Mouse (Mus musculus) lung, adult 2 months (tissue): ENCODE measurements at regions not wholly inside any gene's neighbourhood (a gene's known extent, or its start where the extent isn't known, plus 50 kb on each side); places are given as distances from the start of the nearest gene placed in this dataset.

Source experiments
- DNase-seq: peaks from one replicate; pipeline ENCODE4 v3.0.0; 2022
- H3K4me1 ChIP-seq: fragments of 200-500 bp; 2 replicates; pipeline ENCODE4 v1.6.1; 2011; ENCODE audit warnings: low read length; ENCODE audit not compliant: control insufficient read depth, insufficient read depth
- H3K4me3 ChIP-seq: fragments of 200-500 bp; replicated peaks from 2 replicates; pipeline ENCODE3; 2011; ENCODE audit warnings: low read depth, mild to moderate bottlenecking, control low read depth, low read length; ENCODE audit errors: extremely low read depth
- CTCF ChIP-seq: fragments of 200-500 bp; IDR thresholded peaks from 2 replicates; pipeline ENCODE4 v1.5.1; 2011; ENCODE audit warnings: mild to moderate bottlenecking, low read length, control low read depth; ENCODE audit not compliant: insufficient read depth
- POLR2A ChIP-seq: fragments of 200-500 bp; IDR thresholded peaks from 2 replicates; pipeline ENCODE4 v1.6.1; 2011; ENCODE audit warnings: low read depth, mild to moderate bottlenecking, control low read depth, low read length, borderline replicate concordance; ENCODE audit errors: extremely low read depth
- WGBS: fragments of 180-500 bp; shearing (Covaris S2); methylation state at CpG from one replicate; pipeline ENCODE4 v1.1.7; 2018; 5-methylcytosine and 5-hydroxymethylcytosine counted together

GRCm38 (mm10) chrX:70820518-70820917, 229.5 kb upstream of the Mamld1 start:
- DNase-seq, result no peak
- no peak for TF ChIP-seq POLR2A
- no peak for TF ChIP-seq CTCF
- H3K4me1 ChIP-seq, result no peaks in the 10 kb centered on the region; the same call in 1 of the 2 replicates
- no peak overlapping the region for H3K4me3 ChIP-seq
- WGBS, result 82% methylated on average over 3 of the region's 3 CpGs

DNA sequence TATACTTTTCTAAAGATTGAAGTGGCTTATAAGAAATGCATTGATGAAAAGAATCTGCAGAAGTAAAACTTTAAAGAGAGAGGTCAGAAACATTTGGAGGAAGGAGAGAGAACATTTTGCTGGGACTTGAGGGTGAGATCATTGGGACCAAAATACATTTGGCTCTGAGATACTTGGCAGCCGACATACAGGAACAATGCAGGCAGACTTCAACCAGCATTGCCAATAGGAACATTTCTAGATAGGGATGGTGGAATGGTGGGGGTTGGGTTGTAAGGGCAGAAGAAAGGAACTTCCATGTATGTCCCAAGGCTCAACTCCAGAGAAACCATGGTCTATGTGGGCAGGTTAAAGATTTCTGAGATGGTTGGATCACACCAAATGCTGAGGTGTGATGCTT, 232.3 kb upstream of the Mamld1 start:
- Histone ChIP-seq H3K4me1 (no peaks in the 10 kb centered on the region; the same call in 1 of the 2 replicates), H3K4me3 (no peak overlapping the region)
- WGBS, result 54% methylated on average over 1 of the region's 1 CpGs
- DNase-seq, result no peak
- TF ChIP-seq CTCF, result no peak
- TF ChIP-seq POLR2A, result no peak

DNA sequence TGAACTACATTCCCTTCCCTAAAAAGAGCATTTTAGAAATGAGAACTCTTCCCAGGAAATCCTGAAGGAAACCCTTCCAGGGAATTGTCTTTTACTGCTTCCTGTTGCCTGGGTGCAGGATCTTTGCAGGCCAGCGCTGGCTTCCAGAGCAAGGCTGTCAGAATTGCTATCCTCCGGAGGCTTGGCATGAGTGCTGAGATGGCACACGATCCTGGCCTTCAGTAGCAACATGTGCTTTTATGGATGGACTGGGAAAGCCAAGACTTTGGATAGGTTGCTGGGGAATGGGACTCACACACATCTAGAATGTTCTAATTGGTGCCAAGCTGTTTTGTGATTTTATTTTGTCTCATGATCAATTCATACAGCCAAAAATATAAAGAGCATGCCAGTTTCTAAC, 233.4 kb upstream of the Mamld1 start:
- Histone ChIP-seq H3K4me1 (no peaks in the 10 kb centered on the region; the same call in 1 of the 2 replicates), H3K4me3 (no peak overlapping the region)
- 52% methylated on average over 3 of the region's 3 CpGs for WGBS
- TF ChIP-seq POLR2A, result no peak
- no peak for TF ChIP-seq CTCF
- DNase-seq, result no peak

- no peak overlapping the region for H3K4me3 ChIP-seq
- DNase-seq, result no peak
- H3K4me1 ChIP-seq, result no peaks in the 10 kb centered on the region
- WGBS, result 70% methylated on average over 3 of the region's 3 CpGs
- TF ChIP-seq CTCF, result no peak
- TF ChIP-seq POLR2A, result no peak
Observed at GRCm38 (mm10) chrX:70791796-70792195, 258.3 kb upstream of the Mamld1 start.

DNA sequence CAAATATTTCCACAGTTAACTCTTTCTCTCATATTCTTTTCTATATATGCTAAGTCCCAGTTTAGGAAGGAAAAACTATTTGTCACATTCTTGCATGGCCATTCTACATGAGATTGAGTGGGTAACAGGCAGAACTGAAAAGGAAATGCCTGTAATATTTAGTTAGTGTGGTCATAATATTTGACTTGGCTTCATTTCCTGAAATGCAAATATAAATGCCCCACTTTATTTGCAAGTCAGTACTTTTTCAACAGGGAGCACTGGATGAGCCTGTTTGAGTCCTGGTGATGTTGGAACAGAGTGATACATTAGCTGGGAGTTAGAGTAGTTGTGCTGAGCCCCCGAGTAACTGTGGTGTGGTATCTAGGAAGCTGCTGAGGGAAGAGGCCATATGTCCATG, 285.9 kb upstream of the Tmem185a start:
- TF ChIP-seq CTCF (no peak), POLR2A (no peak)
- peak; percentile 3 for DNase-seq
- WGBS, result 49% methylated on average over 1 of the region's 1 CpGs
- H3K4me1 ChIP-seq, result no peaks in the 10 kb centered on the region
- H3K4me3 ChIP-seq, result no peak overlapping the region

- WGBS, result 57% methylated on average over 5 of the region's 5 CpGs
- no peak overlapping the region for H3K4me3 ChIP-seq
- H3K4me1 ChIP-seq, result no peaks in the 10 kb centered on the region
- no peak for DNase-seq
- TF ChIP-seq CTCF (no peak), POLR2A (no peak)
Observed at GRCm38 (mm10) chrX:70713004-70713604, 236.1 kb upstream of the Tmem185a start.

DNA sequence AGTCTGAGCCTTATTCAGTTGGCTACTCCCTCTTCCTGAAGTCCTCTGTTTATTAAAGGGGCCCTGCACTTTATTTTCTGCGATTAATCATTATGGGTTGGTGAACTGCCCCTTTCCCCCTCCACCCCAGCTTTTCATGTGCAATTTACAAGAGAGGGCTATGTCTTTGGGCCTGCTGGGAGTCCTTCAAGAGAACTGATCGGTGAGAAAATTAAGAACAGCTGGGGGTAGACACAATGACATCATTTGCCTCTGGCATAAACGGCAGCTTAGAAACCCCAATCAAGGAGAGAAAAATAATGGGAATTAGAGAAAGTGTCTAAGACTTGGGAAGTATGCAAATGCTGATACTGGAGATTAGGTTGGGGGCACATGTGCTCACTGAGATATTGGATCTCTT, 205.2 kb upstream of the Tmem185a start:
- TF ChIP-seq POLR2A (no peak), CTCF (no peak)
- H3K4me3 ChIP-seq, result no peak overlapping the region
- 71% methylated on average over 3 of the region's 3 CpGs for WGBS
- no peak for DNase-seq
- no peaks in the 10 kb centered on the region for H3K4me1 ChIP-seq

DNA sequence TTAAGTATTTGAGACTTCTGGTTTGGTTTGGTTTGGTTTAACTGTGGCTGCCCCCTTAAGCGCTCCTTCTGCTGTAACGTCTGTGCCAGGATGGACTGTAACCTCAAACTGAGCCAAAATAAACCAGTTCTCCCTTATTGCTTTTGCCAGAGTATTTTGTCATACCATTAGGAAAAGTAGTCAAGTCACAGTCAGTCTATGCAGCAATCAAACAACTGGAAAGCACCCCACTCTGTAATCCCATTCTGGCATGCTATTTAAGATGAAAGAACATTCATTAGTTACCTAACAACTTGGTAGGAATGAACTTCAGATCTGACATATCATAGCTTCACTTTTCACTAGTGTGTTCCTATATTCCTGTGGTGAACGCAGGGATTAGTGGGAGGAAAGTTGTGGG, 190.1 kb upstream of the Tmem185a start:
- H3K4me1 ChIP-seq, result no peaks in the 10 kb centered on the region
- 82% methylated on average over 3 of the region's 3 CpGs for WGBS
- TF ChIP-seq POLR2A (no peak), CTCF (no peak)
- no peak for DNase-seq
- no peak overlapping the region for H3K4me3 ChIP-seq
